Mouse (Mus musculus) neural tube, embryonic 13.5 days (tissue): ENCODE measurements at regions not wholly inside any gene's neighbourhood (a gene's known extent, or its start where the extent isn't known, plus 50 kb on each side); places are given as distances from the start of the nearest gene placed in this dataset.
"Not testable (repeated sequence)": the region's sequence is repeated elsewhere in the genome, so short reads cannot be mapped to it uniquely, and the experiment has no call there.

Experiments used
- ATAC-seq: fragments of 200-750 bp; cut with Nextera tagmentation; 2 replicates; pipeline ENCODE4 v1.8.0; 2017; ENCODE audit warnings: low read depth, mild to moderate bottlenecking, moderate TSS enrichment, moderate library complexity
- H3K27ac ChIP-seq: fragments of 300-500 bp; sonication (generic); replicated peaks from 2 replicates; pipeline ENCODE4 v1.5.1; 2015; ENCODE audit warnings: moderate library complexity, mild to moderate bottlenecking, inconsistent platforms
- H3K27me3 ChIP-seq: fragments of 300-500 bp; sonication (generic); 2 replicates; pipeline ENCODE4 v1.6.1; 2015; ENCODE audit warnings: mild to moderate bottlenecking, inconsistent platforms
- H3K36me3 ChIP-seq: fragments of 300-500 bp; sonication (generic); 2 replicates; pipeline ENCODE4 v1.6.1; 2015; ENCODE audit warnings: mild to moderate bottlenecking, inconsistent platforms
- H3K4me1 ChIP-seq: fragments of 300-500 bp; sonication (generic); replicated peaks from 2 replicates; pipeline ENCODE4 v1.6.1; 2015; ENCODE audit warnings: inconsistent platforms
- H3K4me2 ChIP-seq: fragments of 300-500 bp; sonication (generic); 2 replicates; pipeline ENCODE4 v1.6.1; 2015; ENCODE audit warnings: inconsistent platforms, mild to moderate bottlenecking, moderate library complexity
- H3K4me3 ChIP-seq: fragments of 300-500 bp; sonication (generic); 2 replicates; pipeline ENCODE4 v1.5.1; 2015; ENCODE audit warnings: mild to moderate bottlenecking, inconsistent platforms
- H3K9ac ChIP-seq: fragments of 300-500 bp; sonication (generic); 2 replicates; pipeline ENCODE4 v1.6.1; 2015; ENCODE audit warnings: moderate library complexity, mild to moderate bottlenecking, inconsistent platforms
- H3K9me3 ChIP-seq: fragments of 300-500 bp; sonication (generic); 2 replicates; pipeline ENCODE4 v1.6.1; 2016; ENCODE audit warnings: inconsistent platforms
- WGBS: fragments of 180-500 bp; shearing (Covaris S2); methylation state at CpG from one replicate; pipeline ENCODE4 v1.1.7; 2015; 5-methylcytosine and 5-hydroxymethylcytosine counted together

DNA sequence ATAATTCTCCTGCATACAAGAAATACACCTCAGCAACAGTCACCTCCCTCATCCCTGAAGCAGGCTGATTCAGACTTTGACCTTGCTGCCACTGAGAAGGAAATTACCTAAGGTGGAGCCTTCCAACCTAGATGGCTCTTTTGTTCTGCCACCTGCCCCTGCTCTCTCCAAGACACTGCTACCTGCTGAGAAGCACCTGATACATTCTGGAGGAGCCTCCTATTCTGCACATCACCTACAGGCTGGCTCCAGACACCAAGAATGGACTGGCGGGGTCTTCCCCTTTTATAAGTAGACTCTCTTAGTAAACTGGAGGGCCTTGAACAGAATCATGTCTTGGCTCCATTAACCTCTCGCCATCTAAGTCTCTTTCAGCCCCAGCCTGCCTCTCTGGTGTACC lies 1149.5 kb upstream of the 2610301B20Rik start:
- 89% methylated on average over 2 of the region's 2 CpGs for WGBS
- H3K9me3 ChIP-seq, H3K9ac ChIP-seq, H3K4me3 ChIP-seq, H3K27ac ChIP-seq, H3K27me3 ChIP-seq, H3K4me1 ChIP-seq, H3K36me3 ChIP-seq, ATAC-seq, H3K4me2 ChIP-seq: not testable (repeated sequence)

DNA sequence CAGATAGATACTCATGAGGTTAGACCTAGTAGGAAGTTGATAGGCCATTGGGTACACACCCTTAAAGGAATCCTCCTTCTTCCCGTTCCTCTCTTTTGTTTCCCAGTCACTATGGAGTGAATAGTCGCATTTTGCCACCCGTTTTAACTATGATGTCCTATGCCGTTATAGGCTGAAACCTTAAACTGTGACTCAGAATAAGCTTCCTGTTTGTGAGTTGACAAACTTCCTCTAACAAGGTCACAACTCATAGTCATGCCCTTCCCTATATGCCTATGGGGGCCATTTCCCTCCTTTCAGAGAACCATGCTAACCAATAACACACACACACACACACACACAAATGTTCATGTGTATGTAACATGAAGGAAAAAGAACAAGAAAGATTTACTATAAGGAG lies 1136.6 kb upstream of the 2610301B20Rik start:
- WGBS, result 83% methylated on average over 4 of the region's 4 CpGs
- ATAC-seq, result no peak
- Histone ChIP-seq H3K36me3 (no peaks in the 10 kb centered on the region), H3K4me1 (no peaks in the 10 kb centered on the region), H3K9me3 (no peaks in the 10 kb centered on the region), H3K9ac (no peak overlapping the region), H3K27ac (no peak overlapping the region), H3K4me3 (no peak overlapping the region), H3K27me3 (no peaks in the 10 kb centered on the region), H3K4me2 (no peak overlapping the region)

DNA sequence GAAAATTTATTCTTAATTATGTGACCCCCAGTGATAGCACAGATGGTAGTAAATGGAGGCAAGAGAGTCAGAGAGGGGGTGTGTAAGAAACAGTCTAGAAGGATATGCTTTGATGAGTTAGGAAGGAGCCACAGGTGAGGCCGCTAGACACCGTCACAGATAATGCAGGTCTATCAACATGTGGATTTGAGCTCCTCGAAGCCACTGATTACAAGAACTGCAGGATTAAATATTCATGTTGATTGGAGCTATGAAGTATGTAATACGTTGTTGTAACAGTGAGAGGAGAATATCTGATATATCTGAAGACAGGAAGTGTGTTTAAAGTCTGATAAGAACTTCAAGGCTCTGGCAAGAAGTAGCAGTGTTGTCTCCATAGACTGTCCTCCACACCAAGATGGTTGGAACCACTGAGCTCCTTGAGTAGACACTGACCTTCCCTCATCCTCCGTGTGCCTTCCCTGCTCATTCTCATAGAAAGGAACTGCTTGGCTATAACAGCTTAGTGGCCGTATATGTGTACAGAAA lies 1126.8 kb upstream of the 2610301B20Rik start:
- no peak overlapping the region for H3K9ac ChIP-seq
- no peak overlapping the region for H3K4me3 ChIP-seq
- no peaks in the 10 kb centered on the region for H3K9me3 ChIP-seq
- no peaks in the 10 kb centered on the region for H3K36me3 ChIP-seq
- no peak overlapping the region for H3K27ac ChIP-seq
- no peaks in the 10 kb centered on the region for H3K27me3 ChIP-seq
- no peak overlapping the region for H3K4me2 ChIP-seq
- no peak for ATAC-seq
- 93% methylated on average over 6 of the region's 6 CpGs for WGBS
- H3K4me1 ChIP-seq, result no peaks in the 10 kb centered on the region

DNA sequence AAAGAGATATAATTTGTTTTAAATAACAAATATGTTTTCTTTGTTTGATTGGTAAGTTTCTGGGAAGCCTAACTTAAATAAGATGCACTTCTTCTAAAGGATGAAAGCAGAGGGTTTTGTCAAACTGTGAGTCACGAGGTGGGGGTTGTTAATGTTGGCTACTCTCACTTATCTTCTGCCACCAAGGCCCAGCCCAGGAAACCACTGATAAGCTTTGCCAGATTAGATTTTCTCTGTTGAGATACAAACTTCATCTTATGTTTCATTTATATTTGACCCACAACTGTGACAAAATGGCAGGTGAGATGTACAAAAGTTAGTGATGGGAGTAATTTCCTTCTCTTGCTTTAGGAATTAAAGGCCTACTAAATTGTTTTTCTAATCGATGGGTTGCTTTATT lies 1126.2 kb upstream of the 2610301B20Rik start:
- no peak for ATAC-seq
- WGBS, result 81% methylated on average over 2 of the region's 2 CpGs
- no peaks in the 10 kb centered on the region for H3K4me1 ChIP-seq

DNA sequence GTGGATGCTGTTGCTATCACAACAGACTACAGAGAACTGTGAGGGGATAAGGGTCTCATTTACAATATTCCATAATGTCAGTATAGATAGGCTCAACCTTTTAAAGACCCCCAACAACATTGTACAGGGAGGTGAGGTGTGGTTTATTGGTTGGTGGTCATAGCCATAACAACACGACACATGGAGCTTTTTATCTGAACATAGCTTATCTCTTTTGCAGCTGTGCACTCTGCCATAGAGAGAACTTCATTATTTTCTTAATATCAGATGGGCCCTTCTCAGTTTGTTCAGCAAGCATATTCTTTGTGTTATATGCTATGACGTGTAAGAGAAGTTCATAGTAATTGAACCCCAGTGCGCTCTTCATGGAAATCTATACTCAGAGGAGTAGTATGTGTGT lies 1124.4 kb upstream of the 2610301B20Rik start:
- no peak overlapping the region for H3K4me2 ChIP-seq
- 95% methylated on average over 3 of the region's 3 CpGs for WGBS
- no peak overlapping the region for H3K9ac ChIP-seq
- H3K9me3 ChIP-seq, result no peaks in the 10 kb centered on the region
- H3K36me3 ChIP-seq, result no peaks in the 10 kb centered on the region
- H3K4me3 ChIP-seq, result no peak overlapping the region
- H3K27ac ChIP-seq, result no peak overlapping the region
- no peak for ATAC-seq
- H3K4me1 ChIP-seq, result no peaks in the 10 kb centered on the region
- no peaks in the 10 kb centered on the region for H3K27me3 ChIP-seq

More for the DNA sequence above, 1126.2 kb upstream of the 2610301B20Rik start:
- Histone ChIP-seq H3K27ac (no peak overlapping the region), H3K27me3 (no peaks in the 10 kb centered on the region), H3K4me2 (no peak overlapping the region), H3K4me3 (no peak overlapping the region), H3K9ac (no peak overlapping the region), H3K36me3 (no peaks in the 10 kb centered on the region), H3K9me3 (no peaks in the 10 kb centered on the region)

DNA sequence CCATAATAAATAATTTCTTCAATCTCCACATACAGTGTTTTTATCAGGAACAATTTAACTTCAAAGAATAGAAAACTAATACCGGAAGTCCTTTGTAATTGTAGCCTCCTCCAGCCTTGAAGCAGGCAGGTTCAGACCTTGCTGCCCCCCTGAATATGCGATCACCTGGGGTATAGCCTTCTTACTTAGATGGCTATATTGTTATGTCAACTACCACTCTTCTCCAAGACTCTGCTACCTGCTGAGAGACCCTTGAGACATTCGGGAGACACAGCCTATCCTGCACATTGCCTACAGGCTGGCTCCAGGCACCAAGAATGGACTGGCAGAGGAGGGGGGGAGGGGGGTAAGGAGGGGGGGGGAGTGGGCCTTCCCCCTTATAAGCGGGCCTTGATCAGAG lies 1123.9 kb upstream of the 2610301B20Rik start:
- Histone ChIP-seq H3K9me3 (no peaks in the 10 kb centered on the region), H3K9ac (no peak overlapping the region), H3K27me3 (no peaks in the 10 kb centered on the region), H3K4me1 (no peaks in the 10 kb centered on the region), H3K36me3 (no peaks in the 10 kb centered on the region), H3K27ac (no peak overlapping the region), H3K4me2 (no peak overlapping the region), H3K4me3 (no peak overlapping the region)
- 67% methylated on average over 4 of the region's 4 CpGs for WGBS
- ATAC-seq, result no peak

DNA sequence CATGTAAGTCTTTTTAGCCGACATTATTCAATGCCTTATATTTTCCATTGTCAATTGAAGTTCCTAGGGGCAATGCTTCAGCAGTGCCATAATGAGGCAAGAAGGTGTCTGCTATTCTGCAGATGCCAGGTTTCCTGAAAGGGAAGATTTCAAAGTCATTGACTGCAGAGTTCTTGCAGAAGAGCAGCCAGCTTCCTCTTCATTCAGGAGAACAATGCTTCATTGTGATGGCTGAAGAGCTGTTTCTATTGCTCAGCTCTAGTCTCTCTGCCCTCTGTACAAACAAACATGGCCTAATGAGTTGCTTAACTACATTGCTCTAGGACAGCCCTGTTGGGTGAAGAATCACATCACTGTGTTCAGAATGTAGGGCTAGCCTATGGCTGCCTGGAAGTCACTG lies 1111.0 kb upstream of the 2610301B20Rik start:
- H3K9me3 ChIP-seq, result no peaks in the 10 kb centered on the region
- no peak overlapping the region for H3K4me3 ChIP-seq
- no peak overlapping the region for H3K4me2 ChIP-seq
- H3K4me1 ChIP-seq, result no peaks in the 10 kb centered on the region
- H3K36me3 ChIP-seq, result no peaks in the 10 kb centered on the region
- H3K9ac ChIP-seq, result no peak overlapping the region
- no peak for ATAC-seq
- no peaks in the 10 kb centered on the region for H3K27me3 ChIP-seq
- no peak overlapping the region for H3K27ac ChIP-seq
- WGBS, result 49% methylated on average over 1 of the region's 1 CpGs

DNA sequence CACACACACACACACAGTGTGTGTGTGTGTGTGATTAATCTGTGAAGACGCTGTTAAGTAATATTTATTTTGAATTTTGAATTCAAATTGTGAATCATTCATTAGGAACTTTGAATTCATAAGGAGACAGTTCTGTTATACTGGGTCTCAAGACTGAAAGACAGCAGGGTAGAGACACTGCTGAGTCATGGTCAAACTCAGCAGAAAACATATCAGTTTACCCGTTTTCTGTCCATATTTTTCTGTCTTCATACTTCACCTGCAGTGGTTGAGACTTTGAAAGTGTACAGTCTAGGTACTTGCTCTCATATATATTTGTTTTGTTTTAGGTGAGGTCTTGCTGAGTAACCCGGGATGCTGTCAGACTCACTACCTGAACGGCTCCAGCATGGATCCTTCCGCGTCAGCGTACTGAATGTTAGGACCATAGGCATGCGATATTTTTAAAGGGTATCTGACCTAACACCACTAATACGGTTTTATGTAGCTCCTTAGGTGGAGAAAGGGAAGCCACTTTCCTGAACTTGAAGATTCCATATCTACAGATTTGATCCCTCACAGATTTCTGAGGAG lies 1104.6 kb upstream of the 2610301B20Rik start:
- no peaks in the 10 kb centered on the region for H3K36me3 ChIP-seq
- no peaks in the 10 kb centered on the region for H3K4me1 ChIP-seq
- whole genome bisulfite sequencing, result 61% methylated on average over 9 of the region's 9 CpGs
- ATAC-seq, result no peak
- H3K9me3 ChIP-seq, result no peaks in the 10 kb centered on the region
- no peak overlapping the region for H3K27ac ChIP-seq
- peak overlapping the region; percentile 92 for H3K4me2 ChIP-seq
- H3K27me3 ChIP-seq, result no peaks in the 10 kb centered on the region
- H3K9ac ChIP-seq, result peak overlapping the region; percentile 73
- peak overlapping the region; percentile 62 for H3K4me3 ChIP-seq

DNA sequence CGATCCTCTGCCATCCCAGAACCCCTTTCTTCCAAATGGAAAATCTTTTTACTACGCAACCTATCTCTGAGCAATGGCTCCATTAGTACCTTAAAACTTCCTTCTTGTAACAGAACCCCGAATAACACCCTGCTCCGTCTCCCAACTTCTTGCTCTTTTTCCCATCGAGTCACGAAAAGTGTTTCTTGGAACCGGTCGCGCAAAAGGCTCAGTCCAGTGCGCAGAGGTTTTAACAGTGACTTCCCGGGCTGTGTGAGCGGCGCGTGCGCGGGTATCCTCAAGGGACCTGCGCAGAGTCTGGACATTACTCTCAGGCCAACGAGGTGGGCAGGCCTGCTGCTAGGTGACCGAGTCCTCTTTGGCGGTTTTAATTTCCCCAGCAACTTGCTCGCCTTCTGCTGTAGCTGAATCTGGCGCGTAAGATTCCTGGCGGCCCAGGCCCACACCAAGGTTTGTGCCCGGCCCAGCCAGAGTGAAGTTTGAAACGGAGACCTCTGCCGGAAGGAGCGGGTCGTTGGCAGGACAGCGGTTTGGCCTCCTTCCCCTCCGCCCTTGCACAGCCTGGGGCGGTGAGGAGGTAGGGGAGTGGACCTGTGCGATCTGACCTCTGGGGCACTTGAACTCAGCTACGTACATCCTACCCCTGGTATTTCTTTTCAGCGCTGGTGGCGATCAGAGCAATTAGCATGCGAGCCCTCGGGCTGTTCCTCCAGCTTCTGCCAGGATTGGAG lies 1103.8 kb upstream of the 2610301B20Rik start:
- peak overlapping the region; percentile 62 for H3K4me3 ChIP-seq

DNA sequence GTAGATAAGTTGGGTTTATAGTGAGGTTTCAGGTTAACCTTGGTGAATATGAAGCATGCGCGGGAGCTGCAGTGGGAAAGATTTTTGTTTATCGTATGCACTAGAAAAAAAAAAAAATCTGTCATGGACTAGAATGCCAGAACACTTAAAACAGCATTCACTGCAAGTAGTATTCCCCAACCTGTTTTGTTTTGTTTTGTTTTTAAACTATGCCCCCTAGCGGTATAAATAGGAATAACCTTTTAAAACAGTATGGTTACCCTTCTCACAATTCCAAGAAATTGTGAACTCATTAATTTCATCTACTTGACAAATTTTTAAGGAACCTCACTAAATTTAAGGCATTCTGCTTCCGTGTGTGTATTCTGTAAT lies 1103.2 kb upstream of the 2610301B20Rik start:
- Histone ChIP-seq H3K4me1 (no peaks in the 10 kb centered on the region), H3K9me3 (no peaks in the 10 kb centered on the region), H3K27me3 (no peaks in the 10 kb centered on the region), H3K4me3 (peak overlapping the region; percentile 62), H3K27ac (0 out of 2 replicates have a peak overlapping the region, but pooled peaks have one; percentile 67), H3K9ac (peak overlapping the region; percentile 73), H3K36me3 (no peaks in the 10 kb centered on the region), H3K4me2 (peak overlapping the region; percentile 92)
- WGBS, result 2% methylated on average over 5 of the region's 5 CpGs
- peak; percentile 81 for ATAC-seq

More for the DNA sequence above, 1103.8 kb upstream of the 2610301B20Rik start:
- Histone ChIP-seq H3K36me3 (no peaks in the 10 kb centered on the region), H3K9ac (peak overlapping the region; percentile 73), H3K4me1 (no peaks in the 10 kb centered on the region), H3K27me3 (no peaks in the 10 kb centered on the region), H3K27ac (peak overlapping the region; percentile 67), H3K4me2 (peak overlapping the region; percentile 92), H3K9me3 (no peaks in the 10 kb centered on the region)
- 2% methylated on average over 38 of the region's 38 CpGs for WGBS
- ATAC-seq, result peak; percentile 95

DNA sequence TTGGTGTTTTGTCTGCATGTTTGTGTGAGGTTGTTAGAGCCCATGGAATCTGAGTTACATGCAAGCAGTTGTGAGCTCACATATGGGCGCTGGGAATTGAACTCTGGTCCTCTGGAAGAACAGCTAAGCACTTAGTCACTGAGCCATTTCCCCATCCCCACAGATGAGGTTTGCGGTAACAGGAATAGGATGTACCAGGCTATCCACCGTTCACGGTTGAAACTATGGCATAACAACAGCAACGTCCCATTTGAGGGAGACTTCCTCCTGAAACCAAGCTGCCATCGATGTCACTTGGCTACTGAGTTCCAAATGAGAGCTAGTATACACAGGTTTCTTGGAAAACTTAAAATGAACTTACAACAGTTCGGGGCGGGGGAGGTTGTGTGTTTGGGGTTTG lies 1095.9 kb upstream of the 2610301B20Rik start:
- no peaks in the 10 kb centered on the region for H3K9me3 ChIP-seq
- no peak for ATAC-seq
- no peak overlapping the region for H3K4me2 ChIP-seq
- no peaks in the 10 kb centered on the region for H3K27me3 ChIP-seq
- H3K27ac ChIP-seq, result no peak overlapping the region
- WGBS, result 94% methylated on average over 8 of the region's 8 CpGs
- no peaks in the 10 kb centered on the region for H3K36me3 ChIP-seq
- no peak overlapping the region for H3K9ac ChIP-seq
- no peak overlapping the region for H3K4me3 ChIP-seq
- no peaks in the 10 kb centered on the region for H3K4me1 ChIP-seq

DNA sequence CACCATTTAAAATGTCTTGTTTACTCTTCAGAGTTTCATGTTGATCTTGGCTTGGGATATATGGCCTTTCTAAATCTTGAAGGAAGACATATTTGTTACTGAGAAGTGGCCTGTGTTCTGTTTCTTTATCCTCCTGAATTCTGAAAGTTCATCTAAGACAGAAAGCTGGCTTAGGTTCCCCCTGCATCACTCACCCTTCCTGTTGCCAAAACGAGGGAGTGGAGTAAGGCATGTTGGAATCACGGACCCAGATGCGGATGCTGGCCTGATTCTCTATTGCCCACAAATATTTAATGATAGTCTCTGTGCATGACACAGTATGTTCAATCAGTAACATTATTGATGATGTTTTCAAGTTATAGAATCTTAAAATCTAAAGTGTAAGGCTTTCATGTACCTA lies 1094.7 kb upstream of the 2610301B20Rik start:
- no peak overlapping the region for H3K9ac ChIP-seq
- H3K36me3 ChIP-seq, result no peaks in the 10 kb centered on the region
- no peak overlapping the region for H3K4me3 ChIP-seq
- WGBS, result 85% methylated on average over 3 of the region's 3 CpGs
- H3K4me2 ChIP-seq, result no peak overlapping the region
- H3K27ac ChIP-seq, result no peak overlapping the region
- H3K9me3 ChIP-seq, result no peaks in the 10 kb centered on the region
- H3K27me3 ChIP-seq, result no peaks in the 10 kb centered on the region
- no peaks in the 10 kb centered on the region for H3K4me1 ChIP-seq
- no peak for ATAC-seq

DNA sequence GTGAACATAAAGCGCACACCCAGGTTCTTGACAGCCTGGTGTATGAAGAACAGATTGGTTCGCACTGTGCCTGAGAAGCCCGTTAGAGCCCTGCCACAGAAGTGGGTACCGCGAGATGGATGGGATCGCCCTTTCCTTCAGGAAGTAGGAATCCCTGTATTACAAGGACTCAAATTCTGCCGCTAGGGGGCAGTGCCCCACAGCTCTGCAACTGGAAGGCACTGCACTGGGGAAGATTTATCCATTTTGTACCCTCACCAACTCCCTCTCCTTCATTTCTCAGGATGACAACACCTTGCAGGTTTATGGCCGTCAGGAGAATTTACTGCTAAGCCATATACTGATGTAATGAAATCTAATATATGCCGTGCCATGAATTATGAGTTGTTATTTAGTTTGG lies 1094.1 kb upstream of the 2610301B20Rik start:
- no peak overlapping the region for H3K27ac ChIP-seq
- no peaks in the 10 kb centered on the region for H3K4me1 ChIP-seq
- no peaks in the 10 kb centered on the region for H3K9me3 ChIP-seq
- ATAC-seq, result peak; percentile 72
- H3K36me3 ChIP-seq, result no peaks in the 10 kb centered on the region
- WGBS, result 34% methylated on average over 9 of the region's 9 CpGs
- H3K9ac ChIP-seq, result no peak overlapping the region
- H3K4me3 ChIP-seq, result no peak overlapping the region
- no peak overlapping the region for H3K4me2 ChIP-seq
- no peaks in the 10 kb centered on the region for H3K27me3 ChIP-seq
